Mouse (Mus musculus) spleen, adult 10 weeks (tissue): ENCODE results near the gene Hist1h4a. TPM values are rescaled to one million over a fixed set of nuclear protein-coding genes. Genes with fewer than 3 reads are reported as not detected.

ENCODE experiments used
- polyA plus RNA-seq: library from polyadenylated mRNA; stranded (reverse); fragments of 350-450 nt; fragmentation: Illumina TruSeq; extraction: RNeasy Lipid Tissue Mini Kit (QIAGEN cat#74804); gene quantifications from one replicate; pipeline ENCODE4 v1.2.3, GENCODE M21; 2015; ENCODE audit warnings: low replicate concordance; ENCODE audit not compliant: insufficient read depth

The Hist1h4a gene
- polyA plus RNA-seq = not detected

GRCm38 (mm10) chr13:23760972-23761864 is at the start of gene Hist1h4a:
Hist1h4a (minus strand) TSS chr13:23761230.

DNA sequence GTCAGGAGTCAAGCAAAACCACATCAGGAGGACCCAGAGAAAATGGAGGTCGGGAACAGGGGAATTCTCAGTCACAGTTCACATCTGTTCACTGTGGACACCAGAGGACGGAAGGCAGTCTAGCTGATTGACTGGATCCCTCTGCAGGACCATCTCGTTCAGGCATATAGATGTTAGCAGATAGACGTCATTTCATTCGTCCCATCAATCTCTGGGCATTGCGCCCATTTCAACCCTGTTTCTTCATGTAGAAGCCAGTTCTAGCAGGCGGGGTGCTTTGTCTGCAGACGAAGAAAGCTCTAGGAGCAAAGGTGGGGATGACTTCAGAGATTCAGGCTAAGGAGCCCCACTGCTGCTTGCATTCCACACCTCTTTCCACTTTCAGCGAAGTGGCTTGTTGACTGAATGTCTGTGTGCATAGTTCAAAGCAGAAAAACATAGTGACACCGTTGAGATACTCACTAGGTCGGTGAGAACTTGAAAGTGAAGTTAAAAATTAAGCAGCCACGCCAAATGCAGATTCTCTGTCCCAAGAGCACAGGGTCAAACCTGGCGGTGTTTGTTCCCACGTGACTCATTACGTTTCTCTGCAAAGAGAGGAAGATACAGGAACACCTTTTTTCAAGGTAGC is 45.5 kb upstream of the Hist1h4a start, which contains the start of gene Slc17a2:
Gene Slc17a2, plus strand, starts transcription at position 572 of the 631 bp plus-strand sequence.

GRCm38 (mm10) chr13:23769613-23770012 is 8.6 kb upstream of the Hist1h4a start, which contains the start of gene Trim38:
Trim38 (plus strand) TSS chr13:23769913.

GRCm38 (mm10) chr13:23763586-23764323 is 2.7 kb upstream of the Hist1h4a start, which contains the start of gene Hist1h1a:
Hist1h1a (plus strand) TSS chr13:23763666.

GRCm38 (mm10) chr13:23761871-23762821 is 1.1 kb upstream of the Hist1h4a start, which contains the start of gene Hist1h3a:
Hist1h3a (minus strand) TSS chr13:23762386.

DNA sequence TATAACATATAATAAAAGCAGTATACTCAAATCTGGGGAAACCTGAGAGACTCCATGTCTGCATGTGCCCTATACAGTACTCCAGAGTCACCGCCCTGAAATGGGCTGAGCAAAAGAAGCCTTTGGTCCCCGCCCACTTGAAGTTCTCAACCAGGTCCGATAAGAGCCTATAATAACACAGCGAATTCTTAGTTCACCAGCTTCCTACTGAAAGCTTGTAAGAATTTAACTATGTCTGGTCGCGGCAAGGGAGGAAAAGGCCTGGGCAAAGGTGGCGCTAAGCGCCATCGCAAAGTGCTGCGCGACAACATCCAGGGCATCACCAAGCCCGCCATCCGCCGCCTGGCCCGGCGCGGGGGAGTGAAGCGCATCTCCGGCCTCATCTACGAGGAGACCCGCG is 4.2 kb downstream of the Hist1h4a start, which contains the start of gene Hist1h4b:
Gene Hist1h4b, plus strand, starts transcription at position 224 of the 400 bp plus-strand sequence.

DNA sequence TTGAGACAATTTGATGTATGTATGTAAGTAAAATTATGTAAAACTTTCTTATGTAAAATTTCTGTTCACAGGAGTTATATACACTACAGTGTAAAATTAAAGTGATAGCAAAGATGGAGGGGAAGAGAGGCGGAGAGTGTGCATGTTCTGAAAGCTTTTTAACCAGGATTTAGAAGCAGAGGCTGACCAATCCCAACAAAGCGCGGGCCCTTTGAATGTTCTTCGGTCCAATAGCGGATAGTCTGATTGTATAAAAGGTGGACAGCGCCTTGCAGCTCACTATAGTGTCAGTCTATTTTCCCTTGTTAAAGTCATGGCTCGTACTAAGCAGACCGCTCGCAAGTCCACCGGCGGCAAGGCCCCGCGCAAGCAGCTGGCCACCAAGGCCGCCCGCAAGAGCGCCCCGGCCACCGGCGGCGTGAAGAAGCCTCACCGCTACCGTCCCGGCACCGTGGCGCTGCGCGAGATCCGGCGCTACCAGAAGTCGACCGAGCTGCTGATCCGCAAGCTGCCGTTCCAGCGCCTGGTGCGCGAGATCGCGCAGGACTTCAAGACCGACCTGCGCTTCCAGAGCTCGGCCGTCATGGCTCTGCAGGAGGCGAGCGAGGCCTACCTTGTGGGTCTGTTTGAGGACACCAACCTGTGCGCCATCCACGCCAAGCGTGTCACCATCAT is 8.8 kb downstream of the Hist1h4a start, which contains the start of gene Hist1h3b:
Gene Hist1h3b, plus strand, starts transcription at position 201 of the 675 bp plus-strand sequence.

DNA sequence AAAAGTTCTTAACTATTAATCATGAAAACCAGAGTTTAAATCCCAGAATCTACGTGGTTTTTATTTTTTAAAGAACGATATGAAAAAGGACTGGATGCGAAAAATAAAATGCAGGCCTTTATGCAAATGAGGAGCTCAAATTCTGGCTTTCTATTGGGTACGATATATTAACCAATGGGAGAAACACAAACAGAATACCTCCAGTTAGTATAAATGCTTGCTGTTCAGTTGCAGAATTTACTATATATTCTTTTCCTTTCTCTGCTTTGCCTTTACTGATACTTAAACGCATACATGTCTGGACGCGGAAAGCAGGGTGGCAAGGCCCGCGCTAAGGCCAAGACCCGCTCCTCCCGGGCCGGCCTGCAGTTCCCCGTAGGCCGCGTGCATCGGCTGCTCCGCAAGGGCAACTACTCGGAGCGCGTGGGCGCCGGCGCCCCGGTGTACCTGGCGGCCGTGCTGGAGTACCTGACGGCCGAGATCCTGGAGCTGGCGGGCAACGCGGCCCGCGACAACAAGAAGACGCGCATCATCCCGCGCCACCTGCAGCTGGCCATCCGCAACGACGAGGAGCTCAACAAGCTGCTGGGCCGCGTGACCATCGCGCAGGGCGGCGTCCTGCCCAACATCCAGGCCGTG is 10.1 kb downstream of the Hist1h4a start, which contains the start of gene Hist1h2ab:
Gene Hist1h2ab, plus strand, starts transcription at position 288 of the 639 bp plus-strand sequence.

DNA sequence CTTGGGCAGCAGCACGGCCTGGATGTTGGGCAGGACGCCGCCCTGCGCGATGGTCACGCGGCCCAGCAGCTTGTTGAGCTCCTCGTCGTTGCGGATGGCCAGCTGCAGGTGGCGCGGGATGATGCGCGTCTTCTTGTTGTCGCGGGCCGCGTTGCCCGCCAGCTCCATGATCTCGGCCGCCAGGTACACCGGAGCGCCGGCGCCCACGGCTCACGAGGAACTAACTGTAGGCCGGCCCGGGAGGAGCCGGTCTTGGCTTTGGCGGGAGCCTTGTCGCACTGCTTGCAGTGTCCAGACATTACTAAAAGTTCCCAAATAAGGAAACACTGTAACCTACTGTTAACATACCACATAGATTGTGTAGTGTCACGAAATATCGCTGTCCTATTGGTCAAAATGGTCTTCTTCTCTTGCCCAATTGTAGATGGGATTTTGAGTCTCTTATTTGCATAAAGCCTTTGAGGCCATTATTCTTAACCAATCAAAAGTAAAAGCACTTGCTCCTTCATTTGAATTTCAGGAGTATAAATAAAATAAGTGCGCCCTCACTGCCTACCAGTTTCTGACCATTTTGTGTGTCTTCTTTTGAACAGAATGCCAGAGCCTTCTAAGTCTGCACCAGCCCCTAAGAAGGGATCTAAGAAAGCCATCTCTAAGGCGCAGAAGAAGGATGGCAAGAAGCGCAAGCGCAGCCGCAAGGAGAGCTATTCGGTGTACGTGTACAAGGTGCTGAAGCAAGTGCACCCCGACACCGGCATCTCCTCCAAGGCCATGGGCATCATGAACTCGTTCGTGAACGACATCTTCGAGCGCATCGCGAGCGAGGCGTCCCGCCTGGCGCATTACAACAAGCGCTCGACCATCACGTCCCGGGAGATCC is 14.6 kb downstream of the Hist1h4a start, which contains the start of gene Hist1h2bb:
Gene Hist1h2bb, plus strand, starts transcription at position 534 of the 880 bp plus-strand sequence.

DNA sequence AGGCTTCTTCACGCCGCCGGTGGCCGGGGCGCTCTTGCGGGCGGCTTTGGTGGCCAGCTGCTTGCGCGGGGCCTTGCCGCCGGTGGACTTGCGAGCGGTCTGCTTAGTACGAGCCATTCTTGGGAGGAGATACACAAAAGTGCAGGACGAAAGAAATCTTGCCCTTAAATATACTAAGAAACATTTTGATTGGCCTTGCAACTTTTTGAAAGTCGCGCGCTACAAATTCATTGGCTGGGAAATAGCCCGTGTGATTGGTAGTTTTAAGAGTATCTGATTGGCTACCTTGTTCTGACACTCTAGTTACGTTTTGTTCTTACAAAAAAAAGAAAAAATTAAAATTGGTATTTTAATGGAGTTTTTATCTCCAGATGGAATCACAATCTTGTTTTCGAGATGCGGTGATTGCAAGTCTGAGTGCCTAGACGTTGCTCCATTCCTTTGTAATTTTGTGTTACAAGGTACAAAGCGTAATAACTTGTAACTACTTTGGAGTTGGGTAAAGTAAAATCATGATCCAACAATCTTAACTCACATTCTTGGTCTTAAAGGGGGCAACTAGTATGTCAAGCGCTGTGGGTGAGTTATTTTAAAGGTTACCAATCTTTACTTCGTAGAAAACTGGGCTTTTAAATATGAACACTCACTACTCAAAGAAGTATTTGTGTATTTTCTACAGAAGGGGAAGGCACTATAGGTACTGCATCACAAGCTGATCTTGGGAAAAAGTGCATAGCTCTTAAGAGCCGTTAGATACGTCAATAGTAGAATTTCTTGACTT is 15.5 kb downstream of the Hist1h4a start, which contains the start of gene Hist1h3c:
Gene Hist1h3c, minus strand, starts transcription at position 222 of the 781 bp plus-strand sequence.

DNA sequence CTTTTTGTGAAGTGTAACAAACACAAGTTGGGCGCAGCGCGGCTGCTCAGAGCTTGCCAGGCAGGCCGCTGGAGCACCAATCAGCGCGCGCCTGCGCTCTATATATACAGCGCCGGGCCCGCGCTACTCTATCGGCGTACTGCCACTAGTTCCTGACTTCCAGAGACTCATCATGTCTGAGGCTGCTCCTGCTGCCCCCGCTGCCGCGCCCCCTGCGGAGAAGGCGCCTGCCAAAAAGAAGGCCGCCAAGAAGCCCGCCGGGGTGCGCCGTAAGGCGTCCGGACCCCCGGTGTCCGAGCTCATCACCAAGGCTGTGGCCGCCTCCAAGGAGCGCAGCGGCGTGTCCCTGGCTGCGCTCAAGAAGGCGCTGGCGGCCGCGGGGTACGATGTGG is 22.4 kb downstream of the Hist1h4a start, which contains the start of gene Hist1h1c:
Gene Hist1h1c, plus strand, starts transcription at position 132 of the 392 bp plus-strand sequence.

Other genes starting within 250 kb of the Hist1h4a start
- not detected for gene Hist1h4h, start 230.2 kb downstream of the Hist1h4a start, polyA plus RNA-seq
- not detected for gene Hist1h2af, start 227.3 kb downstream of the Hist1h4a start, polyA plus RNA-seq
- not detected for gene Hist1h3g, start 225.8 kb downstream of the Hist1h4a start, polyA plus RNA-seq
- 0.36 TPM for gene Hist1h2bh, start 217.8 kb downstream of the Hist1h4a start, polyA plus RNA-seq
- gene Hist1h3f, start 217.2 kb downstream of the Hist1h4a start, polyA plus RNA-seq = not detected
- gene Hist1h4f, start 209.6 kb downstream of the Hist1h4a start, polyA plus RNA-seq = not detected
- gene Hist1h1d, start 208.0 kb downstream of the Hist1h4a start, polyA plus RNA-seq = 0.11 TPM
- gene Hist1h3e, start 198.9 kb downstream of the Hist1h4a start, polyA plus RNA-seq = not detected
- gene Hist1h2ae, start 190.0 kb downstream of the Hist1h4a start, polyA plus RNA-seq = 0.52 TPM
- gene Hist1h2bg, start 189.8 kb downstream of the Hist1h4a start, polyA plus RNA-seq = 1.1 TPM
- not detected for gene Hist1h2bf, start 187.0 kb downstream of the Hist1h4a start, polyA plus RNA-seq
- gene Hist1h2ad, start 186.8 kb downstream of the Hist1h4a start, polyA plus RNA-seq = not detected
- 0.39 TPM for gene Hist1h3d, start 185.5 kb downstream of the Hist1h4a start, polyA plus RNA-seq
- not detected for gene Hist1h4d, start 179.6 kb downstream of the Hist1h4a start, polyA plus RNA-seq
- gene Hist1h2be, start 140.1 kb downstream of the Hist1h4a start, polyA plus RNA-seq = 3.3 TPM
- gene Hist1h1e, start 138.7 kb downstream of the Hist1h4a start, polyA plus RNA-seq = 0.40 TPM
- gene Hist1h2ac, start 77.3 kb downstream of the Hist1h4a start, polyA plus RNA-seq = 0.75 TPM
- gene Hist1h2bc, start 77.0 kb downstream of the Hist1h4a start, polyA plus RNA-seq = 19.4 TPM
- not detected for gene Hist1h1t, start 65.4 kb downstream of the Hist1h4a start, polyA plus RNA-seq
- gene Hist1h4c, start 62.8 kb downstream of the Hist1h4a start, polyA plus RNA-seq = not detected
- gene Hfe, start 50.4 kb downstream of the Hist1h4a start, polyA plus RNA-seq = 28.5 TPM
- 26.6 TPM for gene Hist1h1c, start 22.4 kb downstream of the Hist1h4a start, polyA plus RNA-seq
- not detected for gene Hist1h3c, start 15.6 kb downstream of the Hist1h4a start, polyA plus RNA-seq
- not detected for gene Hist1h2bb, start 14.5 kb downstream of the Hist1h4a start, polyA plus RNA-seq
- gene Hist1h2ab, start 10.1 kb downstream of the Hist1h4a start, polyA plus RNA-seq = not detected
- gene Hist1h3b, start 9.0 kb downstream of the Hist1h4a start, polyA plus RNA-seq = not detected
- gene Hist1h4b, start 4.2 kb downstream of the Hist1h4a start, polyA plus RNA-seq = not detected
- not detected for gene Hist1h3a, start 1.2 kb upstream of the Hist1h4a start, polyA plus RNA-seq
- not detected for gene Hist1h1a, start 2.4 kb upstream of the Hist1h4a start, polyA plus RNA-seq
- not detected for gene Trim38, start 8.7 kb upstream of the Hist1h4a start, polyA plus RNA-seq
- not detected for gene Slc17a2, start 45.8 kb upstream of the Hist1h4a start, polyA plus RNA-seq
- gene Slc17a3, start 78.2 kb upstream of the Hist1h4a start, polyA plus RNA-seq = not detected
- gene Slc17a1, start 106.5 kb upstream of the Hist1h4a start, polyA plus RNA-seq = not detected
- not detected for gene Slc17a4, start 153.8 kb upstream of the Hist1h4a start, polyA plus RNA-seq
- gene Hist1h2ba, start 172.9 kb upstream of the Hist1h4a start, polyA plus RNA-seq = not detected
- gene Hist1h2aa, start 173.2 kb upstream of the Hist1h4a start, polyA plus RNA-seq = not detected
- gene Scgn, start 230.0 kb upstream of the Hist1h4a start, polyA plus RNA-seq = not detected